Mouse (Mus musculus) urinary bladder, postnatal 4 days (tissue): ENCODE results near the gene Hmcn1.
A peak's percentile ranks its signal among the peaks of the same experiment; 100 is the strongest.

Experiments used
- DNase-seq, 2 experiments: peaks; one replicate each; pipeline ENCODE4 v3.0.0; 2021 to 2022; ENCODE audit warnings: low spot score in 2 of 2

Gene Hmcn1

DNA sequence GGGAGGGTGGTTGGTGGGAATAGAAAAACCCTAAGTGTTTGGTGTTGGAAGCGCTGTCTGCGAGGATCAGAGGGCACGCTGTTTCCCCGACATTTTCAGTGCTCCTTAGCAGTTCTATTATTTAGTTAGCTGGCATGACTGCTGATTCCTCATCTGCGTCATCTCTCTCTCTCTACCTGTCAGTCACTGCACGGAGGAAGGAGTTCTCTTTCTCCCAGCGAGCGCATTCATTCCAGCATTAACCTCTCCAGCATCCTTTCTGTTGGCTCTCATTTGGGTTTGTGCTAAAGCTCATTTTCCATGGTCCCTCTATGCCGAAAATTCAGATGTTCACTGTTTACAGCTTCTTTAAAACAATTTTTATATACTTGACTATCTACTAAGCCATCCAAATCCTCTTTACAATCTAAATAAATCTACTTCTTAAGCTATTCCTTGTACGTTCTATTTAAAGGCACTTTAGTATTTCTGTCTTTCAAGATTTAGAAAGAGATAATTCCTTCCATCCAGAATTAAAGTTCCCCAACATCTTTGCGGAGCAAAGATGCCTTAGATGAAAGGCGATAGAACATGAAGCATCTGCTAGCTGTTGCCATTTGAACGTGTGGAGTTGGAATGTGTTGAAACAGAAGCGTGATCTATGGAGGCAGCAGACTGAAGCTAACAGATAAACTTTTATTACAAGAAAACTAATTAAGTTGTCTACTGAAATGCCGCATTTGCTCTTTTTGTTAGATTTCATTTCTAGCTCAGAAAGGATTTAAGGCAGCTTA is 210.0 kb downstream of the Hmcn1 start:
- DNase-seq = no peak

DNA sequence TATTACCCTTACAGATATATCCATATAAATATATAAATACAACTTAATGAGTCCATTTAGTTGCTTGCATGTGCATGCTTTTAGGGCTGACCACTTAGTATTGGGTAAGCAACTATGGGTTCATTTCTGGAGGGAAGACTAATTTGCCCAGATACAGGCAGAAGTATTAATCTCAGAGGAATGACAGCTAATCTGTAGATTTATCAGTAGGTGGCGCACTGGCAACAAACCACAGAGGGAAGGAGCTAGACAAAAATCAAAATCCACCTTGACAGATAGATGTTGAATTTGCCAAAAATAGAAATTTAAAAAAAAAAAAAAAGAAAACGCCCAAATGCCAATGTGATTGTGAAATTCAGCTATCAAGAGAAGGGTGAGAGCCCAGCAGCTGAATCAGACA is 213.3 kb downstream of the Hmcn1 start:
- DNase-seq = no peak

GRCm38 (mm10) chr1:150776741-150777140 is 216.5 kb downstream of the Hmcn1 start:
- no peak for DNase-seq

- no peak for DNase-seq
Observed at GRCm38 (mm10) chr1:150775742-150776141, 217.5 kb downstream of the Hmcn1 start.

- DNase-seq = no peak
Observed at GRCm38 (mm10) chr1:150772958-150773357, 220.3 kb downstream of the Hmcn1 start.

GRCm38 (mm10) chr1:150770948-150771521 is 222.2 kb downstream of the Hmcn1 start:
- DNase-seq = no peak

GRCm38 (mm10) chr1:150769836-150770235 is 223.4 kb downstream of the Hmcn1 start:
- no peak for DNase-seq

DNA sequence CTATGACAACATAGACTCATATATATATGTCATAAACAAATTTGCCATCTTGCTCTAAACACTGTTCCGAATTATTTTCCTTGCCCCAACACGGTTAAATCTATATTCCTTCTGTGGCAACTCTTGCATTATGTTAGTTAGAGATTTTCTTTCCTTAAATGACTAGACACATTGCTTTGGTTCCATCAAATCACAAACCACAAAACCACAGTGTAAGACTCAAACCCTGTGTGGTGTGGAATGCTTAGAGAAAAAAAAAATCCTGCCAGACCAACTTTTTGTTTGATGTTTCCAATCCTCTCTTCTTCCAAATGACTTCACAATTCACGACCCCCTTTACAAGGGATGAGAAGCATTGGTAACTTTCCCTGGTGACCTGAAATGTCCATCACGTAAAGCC is 231.6 kb downstream of the Hmcn1 start:
- DNase-seq = no peak

DNA sequence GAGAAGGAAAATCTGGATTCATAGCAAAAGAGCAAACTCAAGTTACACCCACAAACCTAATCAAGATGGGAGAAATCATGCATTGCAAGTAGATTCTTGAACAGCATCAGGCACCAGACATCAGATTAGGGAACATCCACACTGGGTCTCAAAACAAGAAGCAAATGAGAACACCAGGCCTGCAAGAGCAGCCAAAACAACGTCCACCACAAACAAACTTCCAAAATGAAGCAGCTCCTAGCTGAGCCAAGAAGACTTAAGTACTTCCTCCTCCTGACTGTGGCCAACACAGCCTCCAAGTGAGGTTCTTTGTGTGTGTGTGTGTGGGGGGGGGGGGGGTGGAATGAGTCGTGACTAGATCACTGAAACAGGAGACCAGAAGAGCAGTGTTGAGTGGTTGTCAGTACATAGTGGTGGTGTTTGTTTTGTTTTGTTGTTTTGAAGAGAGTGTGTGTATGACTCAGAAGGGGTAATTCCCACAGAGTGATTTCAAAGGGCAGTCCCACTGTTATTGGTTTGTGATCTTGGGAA is 232.4 kb downstream of the Hmcn1 start:
- DNase-seq = no peak

GRCm38 (mm10) chr1:150759476-150760079 is 233.7 kb downstream of the Hmcn1 start:
- DNase-seq = no peak

- DNase-seq = no peak
Observed at GRCm38 (mm10) chr1:150753920-150754319, 239.3 kb downstream of the Hmcn1 start.

- no peak for DNase-seq
Observed at GRCm38 (mm10) chr1:150748783-150749182, 244.5 kb downstream of the Hmcn1 start.

- no peak for DNase-seq
Observed at GRCm38 (mm10) chr1:150747771-150748170, 245.5 kb downstream of the Hmcn1 start.

DNA sequence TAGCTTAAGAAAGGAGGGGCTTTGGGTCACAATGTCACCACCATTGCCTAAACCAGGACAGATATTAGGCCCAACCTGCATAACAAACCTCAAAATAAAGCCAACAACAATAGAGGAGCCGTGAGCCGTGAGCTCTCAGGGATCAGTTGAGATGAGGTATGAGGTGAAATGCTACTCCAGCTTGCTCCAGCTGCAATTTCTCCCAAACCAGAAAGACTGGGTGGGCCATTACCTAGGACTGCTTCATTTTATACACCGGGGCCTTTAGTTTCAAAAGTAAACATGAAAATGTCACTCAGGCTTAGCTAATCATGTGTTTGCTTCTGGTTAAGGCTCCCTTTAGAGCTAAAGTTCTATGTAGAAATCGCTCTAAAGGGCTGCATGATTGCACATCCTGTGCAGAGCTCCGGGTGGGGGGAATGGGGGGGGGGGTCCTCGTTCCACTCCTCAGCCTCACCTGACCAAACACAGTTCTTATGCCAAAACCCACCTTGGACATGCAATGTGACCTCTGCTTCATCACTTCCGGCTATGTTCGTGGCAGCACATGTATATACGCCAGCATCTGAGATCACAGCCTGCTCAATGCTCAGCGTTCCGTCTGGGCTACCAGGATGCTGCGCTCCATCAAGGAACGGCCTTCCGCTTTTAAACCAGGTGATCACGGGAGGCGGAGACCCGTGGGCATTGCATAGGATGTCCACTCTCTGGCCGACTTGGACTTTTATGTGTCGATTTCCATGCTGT is 250.0 kb downstream of the Hmcn1 start:
- DNase-seq = no peak

- DNase-seq = no peak
Observed at GRCm38 (mm10) chr1:150742376-150743087, 250.7 kb downstream of the Hmcn1 start.

GRCm38 (mm10) chr1:150711438-150711837 is 281.8 kb downstream of the Hmcn1 start:
- peak in 1 of 2 experiments; percentile 22 for DNase-seq

- DNase-seq = no peak
Observed at GRCm38 (mm10) chr1:150706502-150706901, 286.7 kb downstream of the Hmcn1 start.

GRCm38 (mm10) chr1:150697749-150698148 is 295.5 kb downstream of the Hmcn1 start:
- DNase-seq = no peak

GRCm38 (mm10) chr1:150682044-150682443 is 311.2 kb downstream of the Hmcn1 start:
- no peak for DNase-seq

GRCm38 (mm10) chr1:150681433-150681832 is 311.8 kb downstream of the Hmcn1 start:
- no peak for DNase-seq

GRCm38 (mm10) chr1:150681006-150681405 is 312.2 kb downstream of the Hmcn1 start:
- DNase-seq = no peak
